Mouse (Mus musculus) ES-Bruce4 (cell line): Measurements from ENCODE around the gene Slc5a5.

ENCODE experiments used
- CTCF ChIP-seq: IDR thresholded peaks from one replicate; pipeline ENCODE4 v1.8.1; 2011; ENCODE audit warnings: low read depth, low read length
- EP300 ChIP-seq: IDR thresholded peaks from 2 replicates; pipeline ENCODE4 v1.6.1; 2011; ENCODE audit warnings: low read depth, low read length; ENCODE audit not compliant: insufficient read depth
- POLR2A ChIP-seq: IDR thresholded peaks from one replicate; pipeline ENCODE4 v1.8.1; 2011; ENCODE audit warnings: low read length; ENCODE audit not compliant: insufficient read depth

DNA sequence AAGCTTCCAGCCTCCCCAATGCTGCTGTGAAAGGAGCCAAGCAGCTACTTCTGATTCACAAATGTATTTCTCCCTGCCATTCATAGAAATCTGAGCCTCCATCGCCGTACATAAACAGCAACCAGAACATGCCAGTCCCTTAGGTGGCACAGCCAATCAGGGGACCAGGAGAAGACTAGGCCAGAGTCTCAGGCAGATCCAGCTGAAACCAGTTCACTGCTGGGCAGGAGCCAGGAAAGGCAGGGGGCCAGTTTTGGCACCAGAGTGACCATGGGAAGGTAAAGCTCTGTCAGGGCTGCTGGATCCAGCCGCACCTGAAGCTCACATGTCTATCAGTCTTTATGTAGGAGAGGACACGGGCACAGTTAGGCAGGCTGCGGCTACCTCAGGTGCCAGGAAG, 1.9 kb downstream of the Slc5a5 start:
- no peak for TF ChIP-seq CTCF
- TF ChIP-seq POLR2A = no peak
- no peak for TF ChIP-seq EP300
